Mouse (Mus musculus) CH12.LX (cell line): ENCODE data around the gene Pfdn6. TPM values are rescaled to one million over a fixed set of nuclear protein-coding genes. Genes with fewer than 3 reads are reported as not detected.
A peak's percentile ranks its signal among the peaks of the same experiment; 100 is the strongest.

Experiments used
- DNase-seq: peaks from one replicate; pipeline ENCODE4 v3.0.0-alpha.2; 2013; ENCODE audit errors: extremely low read depth
- H3K27ac ChIP-seq: 2 replicates; pipeline ENCODE4 v1.5.1; 2012; ENCODE audit warnings: low read depth, mild to moderate bottlenecking, control low read depth, moderate library complexity; ENCODE audit not compliant: insufficient read depth
- H3K27me3 ChIP-seq: replicated peaks from 2 replicates; pipeline ENCODE3; 2012; ENCODE audit warnings: inconsistent platforms
- H3K36me3 ChIP-seq, 2 experiments: replicated peaks in 1 of 2; 2 replicates each; pipeline versions ENCODE3 to v1.6.1; 2012; ENCODE audit warnings: inconsistent platforms in 1 of 2, low read length in 1 of 2, mild to moderate bottlenecking in 1 of 2, mixed read lengths in 1 of 2, moderate library complexity in 1 of 2; ENCODE audit not compliant: control insufficient read depth in 1 of 2, insufficient read depth in 1 of 2
- H3K4me1 ChIP-seq, 2 experiments: 2 replicates each; pipeline ENCODE4 v1.6.1; 2012; ENCODE audit warnings: inconsistent platforms in 1 of 2, moderate library complexity in 1 of 2; ENCODE audit not compliant: insufficient read depth in 2 of 2, control insufficient read depth in 1 of 2
- H3K4me2 ChIP-seq: 2 replicates; pipeline ENCODE4 v1.6.1; 2012; ENCODE audit warnings: low read depth, mild to moderate bottlenecking, control low read depth; ENCODE audit not compliant: poor library complexity, insufficient read depth, severe bottlenecking
- H3K4me3 ChIP-seq, 3 experiments: fragments of 150-350 bp in 1 of 3; sonication (generic) in 1 of 3; replicated peaks in 1 of 3; 2 replicates each; pipeline versions ENCODE3 to v1.5.1; 2011 to 2012; ENCODE audit warnings: low read depth in 2 of 3, low read length in 2 of 3, mild to moderate bottlenecking in 2 of 3, moderate library complexity in 2 of 3, control low read depth in 1 of 3, improper control_type of control experiment in 1 of 3, inconsistent platforms in 1 of 3, mixed read lengths in 1 of 3; ENCODE audit not compliant: poor library complexity in 1 of 3
- H3K79me2 ChIP-seq: replicated peaks from 2 replicates; pipeline ENCODE4 v1.6.1; 2012; ENCODE audit warnings: mild to moderate bottlenecking, moderate library complexity; ENCODE audit not compliant: control insufficient read depth, poor library complexity, insufficient read depth, severe bottlenecking; ENCODE audit errors: extremely low read depth
- H3K9ac ChIP-seq: 2 replicates; pipeline ENCODE4 v1.6.1; 2012; ENCODE audit warnings: low read depth, mild to moderate bottlenecking, control low read depth, moderate library complexity; ENCODE audit not compliant: insufficient read depth
- H3K9me3 ChIP-seq: replicated peaks from 2 replicates; pipeline ENCODE3; 2012; ENCODE audit warnings: low read length, inconsistent platforms, mixed read lengths
- CHD1 ChIP-seq: IDR thresholded peaks from 2 replicates; pipeline ENCODE4 v1.6.1; 2012; ENCODE audit warnings: low read depth, low read length, improper control_type of control experiment, inconsistent platforms
- CHD2 ChIP-seq: IDR thresholded peaks from 2 replicates; pipeline ENCODE4 v1.6.1; 2011; ENCODE audit warnings: low read length, improper control_type of control experiment
- ELF1 ChIP-seq: IDR thresholded peaks from 2 replicates; pipeline ENCODE4 v1.6.1; 2014; ENCODE audit warnings: low read depth, mild to moderate bottlenecking, inconsistent platforms, low read length, improper control_type of control experiment
- EP300 ChIP-seq: IDR thresholded peaks from 2 replicates; pipeline ENCODE4 v1.6.1; 2011; ENCODE audit warnings: low read length, improper control_type of control experiment
- IRF4 ChIP-seq: IDR thresholded peaks from 2 replicates; pipeline ENCODE4 v1.6.1; 2014; ENCODE audit warnings: low read depth, mild to moderate bottlenecking, inconsistent platforms, low read length, improper control_type of control experiment
- JUND ChIP-seq: conservative IDR thresholded peaks from 2 replicates; pipeline ENCODE4 v1.6.1; 2011; ENCODE audit warnings: low read depth, low read length, improper control_type of control experiment
- MAFK ChIP-seq: IDR thresholded peaks from 2 replicates; pipeline ENCODE4 v1.6.1; 2011; ENCODE audit warnings: low read length, improper control_type of control experiment; ENCODE audit not compliant: insufficient replicate concordance
- MAX ChIP-seq: IDR thresholded peaks from 2 replicates; pipeline ENCODE4 v1.6.1; 2011; ENCODE audit warnings: low read length, improper control_type of control experiment
- MEF2A ChIP-seq: IDR thresholded peaks from 2 replicates; pipeline ENCODE4 v1.6.1; 2014; ENCODE audit warnings: low read depth, mild to moderate bottlenecking, inconsistent platforms, low read length, improper control_type of control experiment, borderline replicate concordance
- PAX5 ChIP-seq: IDR thresholded peaks from 2 replicates; pipeline ENCODE4 v1.6.1; 2012; ENCODE audit warnings: low read length, inconsistent platforms, mixed read lengths
- RCOR1 ChIP-seq: conservative IDR thresholded peaks from 2 replicates; pipeline ENCODE4 v1.6.1; 2012; ENCODE audit warnings: low read depth, mild to moderate bottlenecking, inconsistent platforms, low read length, improper control_type of control experiment
- TBP ChIP-seq: conservative IDR thresholded peaks from 2 replicates; pipeline ENCODE4 v1.6.1; 2011; ENCODE audit warnings: low read depth, low read length, improper control_type of control experiment
- UBTF ChIP-seq: IDR thresholded peaks from 2 replicates; pipeline ENCODE4 v1.6.1; 2012; ENCODE audit warnings: low read depth, mild to moderate bottlenecking, inconsistent platforms, low read length, improper control_type of control experiment, moderate library complexity
- USF1 ChIP-seq: IDR thresholded peaks from 2 replicates; pipeline ENCODE4 v1.6.1; 2014; ENCODE audit warnings: low read depth, mild to moderate bottlenecking, inconsistent platforms, low read length, improper control_type of control experiment
- ZMIZ1 ChIP-seq: IDR thresholded peaks from 2 replicates; pipeline ENCODE4 v1.6.1; 2012; ENCODE audit warnings: low read depth, mild to moderate bottlenecking, inconsistent platforms, low read length, improper control_type of control experiment
- dilution Hi-C: fragments of 300-500 bp; cut with MboI; formaldehyde crosslinking; loops from 2 replicates; pipeline ENCODE4 v1.14.3; 2020; ENCODE audit warnings: low sequenced_read_pairs; ENCODE audit not compliant: extremely low pct_unique_long_range_greater_than_20kb, extremely low pct_ligation_motif_present
- in situ Hi-C: fragments of 300-500 bp; cut with MboI; formaldehyde crosslinking; loops from 3 replicates; pipeline ENCODE4 v1.14.3; 2019; ENCODE audit warnings: low sequenced_read_pairs, low pct_ligation_motif_present, low pct_unique_long_range_greater_than_20kb, mixed read lengths
- polyA plus RNA-seq: library from polyadenylated mRNA; unstranded; fragments of >175 nt; gene quantifications from 2 replicates; pipeline ENCODE4 v1.2.1, GENCODE M21; 2012; ENCODE audit warnings: low read depth; ENCODE audit not compliant: insufficient read length
- total RNA-seq, 2 experiments: library from RNA; depleted of rRNA; stranded (reverse); fragments of 300-350 nt in 1 of 2; fragments of >200 nt in 1 of 2; gene quantifications; 2 replicates each; pipeline ENCODE4 v1.2.3; 2012 to 2014

Gene Pfdn6
- total and polyA plus RNA-seq, 3 experiments: 92.3 to 140 (median 109) TPM

GRCm38 (mm10) chr17:33938783-33939182, 1.4 kb downstream of the Pfdn6 start:
- no peak for DNase-seq
- H3K4me1 ChIP-seq: peaks cover 7 to 28% of the 10 kb centered on the region in 2 experiments
- peak overlapping the region; percentile 63; the same call in 1 of the 2 replicates for H3K4me2 ChIP-seq
- no peak for TF ChIP-seq MAFK
- TF ChIP-seq ZMIZ1: no peak
- no peak for TF ChIP-seq IRF4
- TF ChIP-seq TBP: no peak
- in situ Hi-C loops: no loop called here
- H3K27me3 ChIP-seq: no peaks in the 10 kb centered on the region
- no peaks in the 10 kb centered on the region for H3K9me3 ChIP-seq
- H3K27ac ChIP-seq: no peak overlapping the region
- peaks cover 31% of the 10 kb centered on the region for H3K79me2 ChIP-seq
- no peak overlapping the region for H3K4me3 ChIP-seq
- no peak overlapping the region for H3K9ac ChIP-seq
- peaks cover 36 to 68% of the 10 kb centered on the region in 2 experiments for H3K36me3 ChIP-seq
- dilution Hi-C loops: no loop called here

DNA sequence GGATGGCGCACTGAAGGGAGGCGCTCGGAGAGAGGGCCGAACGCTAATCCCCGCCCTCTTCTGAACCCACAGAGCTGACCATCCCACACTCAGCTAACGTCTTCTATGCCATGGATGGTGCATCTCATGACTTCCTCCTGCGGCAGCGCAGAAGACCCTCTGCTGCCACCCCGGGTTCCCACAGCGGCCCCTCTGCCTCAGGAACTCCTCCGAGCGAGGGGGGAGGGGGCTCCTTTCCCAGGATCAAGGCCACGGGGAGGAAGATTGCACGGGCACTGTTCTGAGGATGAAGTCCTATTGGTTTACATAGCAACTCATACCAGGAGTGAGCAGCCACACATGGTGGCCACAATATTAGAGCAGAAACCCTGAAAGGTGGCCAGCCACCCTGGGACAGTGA, 3.1 kb downstream of the Pfdn6 start:
- H3K9me3 ChIP-seq: no peaks in the 10 kb centered on the region
- H3K27me3 ChIP-seq: no peaks in the 10 kb centered on the region
- TF ChIP-seq USF1 (no peak), RCOR1 (no peak), ZMIZ1 (no peak), UBTF (no peak), MEF2A (no peak), CHD1 (no peak), CHD2 (no peak), ELF1 (no peak)
- TF ChIP-seq, all 38 proteins: peak for 0
- H3K4me1 ChIP-seq: peaks cover 5 to 27% of the 10 kb centered on the region in 2 experiments
- no peak overlapping the region for H3K27ac ChIP-seq
- H3K9ac ChIP-seq: no peak overlapping the region
- H3K36me3 ChIP-seq: peaks cover 33 to 72% of the 10 kb centered on the region in 2 experiments
- dilution Hi-C loops: no loop called here
- H3K79me2 ChIP-seq: peaks cover 27% of the 10 kb centered on the region
- no peak for DNase-seq
- no peak overlapping the region for H3K4me3 ChIP-seq
- H3K4me2 ChIP-seq: no peak overlapping the region
- in situ Hi-C loops: no loop called here

- Histone ChIP-seq H3K79me2 (peaks cover 13% of the 10 kb centered on the region), H3K4me1 (peaks cover 8 to 29% of the 10 kb centered on the region in 2 experiments), H3K27me3 (no peaks in the 10 kb centered on the region), H3K9ac (no peak overlapping the region), H3K4me3 (no peak overlapping the region), H3K27ac (no peak overlapping the region), H3K9me3 (no peaks in the 10 kb centered on the region), H3K4me2 (no peak overlapping the region), H3K36me3 (peaks cover 31 to 70% of the 10 kb centered on the region in 2 experiments)
- DNase-seq: no peak
- TF ChIP-seq PAX5: no peak
- no peak for TF ChIP-seq EP300
- no peak for TF ChIP-seq MAX
- no peak for TF ChIP-seq IRF4
- TF ChIP-seq JUND: no peak
- no peak for TF ChIP-seq MAFK
- no peak for TF ChIP-seq RCOR1
- dilution Hi-C loops: no loop called here
- in situ Hi-C loops: no loop called here
Measured at GRCm38 (mm10) chr17:33935422-33936055, 4.6 kb downstream of the Pfdn6 start.
